Comparison of ENCODE assay signal across 13 mouse cellular contexts in the genomic region with DNA sequence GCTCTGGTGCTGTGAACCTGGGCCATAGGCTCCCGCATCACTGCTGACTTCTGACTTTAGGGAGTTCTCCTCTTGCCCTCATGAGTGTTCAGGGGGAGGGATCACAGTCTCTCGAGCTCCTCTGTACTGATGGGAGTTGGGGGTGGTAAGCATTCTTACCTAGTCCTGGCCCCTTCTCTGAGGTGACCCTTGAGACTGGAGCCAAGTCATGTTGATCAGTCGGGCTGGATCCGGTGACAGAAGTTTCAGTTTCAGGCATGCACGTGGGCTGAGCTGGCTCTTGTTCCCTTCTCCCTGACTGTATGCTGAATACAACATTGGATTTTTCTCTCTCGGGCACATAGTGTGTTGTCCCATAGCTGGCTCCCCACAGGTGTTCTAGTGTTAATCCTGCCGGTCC. TPM values are rescaled to one million over a fixed set of nuclear protein-coding genes. Genes with fewer than 3 reads are reported as not detected.
DNase-seq lines count a peak whose midpoint lies in the region; ATAC-seq lines count a peak whose summit lies in the region.
"Had no signal": no experiment of that assay in that cellular context is flagged by ENCODE, and none has a peak within 500 bp of the region (broad histone marks: within the 10 kb centered on the region; RNA-seq: fewer than 3 reads in every experiment).

No protein-coding gene starts in this region.

- peaks cover 59% of the 10 kb centered on the region for H3K36me3 ChIP-seq in hindbrain, embryonic 10.5 days
- H3K36me3 ChIP-seq in hindbrain, embryonic 11.5 days (ENCODE audit: control insufficient read depth, insufficient read depth, low read length), result peaks cover 8% of the 10 kb centered on the region
- peaks cover 22% of the 10 kb centered on the region for H3K36me3 ChIP-seq in midbrain, embryonic 11.5 days (ENCODE audit: control insufficient read depth, insufficient read depth, low read length)
- H3K36me3 ChIP-seq in midbrain, embryonic 14.5 days (ENCODE audit: control insufficient read depth, insufficient read depth, low read length), result peaks cover 47% of the 10 kb centered on the region
- peaks cover 9% of the 10 kb centered on the region; the same call in 1 of the 2 replicates for H3K36me3 ChIP-seq in intestine, embryonic 16.5 days (ENCODE audit: control insufficient read depth, insufficient read depth, low read length)
- peaks cover 45% of the 10 kb centered on the region for H3K36me3 ChIP-seq in neural tube, embryonic 15.5 days

- peak overlapping the region; percentile 95 for H3K4me3 ChIP-seq in hindbrain, embryonic 10.5 days
- H3K4me3 ChIP-seq in hindbrain, embryonic 11.5 days (ENCODE audit: low read depth, low read length), result no peak overlapping the region
- H3K4me3 ChIP-seq in midbrain, embryonic 11.5 days (ENCODE audit: low read depth, low read length), result no peak overlapping the region
- no peak overlapping the region for H3K4me3 ChIP-seq in midbrain, embryonic 14.5 days (replicated peaks; ENCODE audit: low read depth, low read length)
- H3K4me3 ChIP-seq in intestine, embryonic 16.5 days (ENCODE audit: low read length), result no peak overlapping the region
- H3K4me3 ChIP-seq in neural tube, embryonic 15.5 days (replicated peaks), result no peak overlapping the region

- no peak overlapping the region for H3K27ac ChIP-seq in hindbrain, embryonic 10.5 days
- H3K27ac ChIP-seq in hindbrain, embryonic 11.5 days (ENCODE audit: low read depth, low read length), result no peak overlapping the region
- H3K27ac ChIP-seq in midbrain, embryonic 11.5 days (ENCODE audit: low read depth, low read length), result no peak overlapping the region
- no peak overlapping the region for H3K27ac ChIP-seq in midbrain, embryonic 14.5 days (replicated peaks; ENCODE audit: low read depth, low read length)
- no peak overlapping the region for H3K27ac ChIP-seq in intestine, embryonic 16.5 days (ENCODE audit: low read length)
- H3K27ac ChIP-seq in neural tube, embryonic 15.5 days (replicated peaks), result no peak overlapping the region
- H3K27ac ChIP-seq: heart, embryonic 15.5 days had no signal

- H3K9ac ChIP-seq in hindbrain, embryonic 11.5 days (ENCODE audit: low read depth, low read length), result no peak overlapping the region
- H3K9ac ChIP-seq in midbrain, embryonic 11.5 days (ENCODE audit: low read length), result no peak overlapping the region
- no peak overlapping the region for H3K9ac ChIP-seq in midbrain, embryonic 14.5 days (replicated peaks; ENCODE audit: low read length)
- peak overlapping the region; percentile 19; the same call in 1 of the 2 replicates for H3K9ac ChIP-seq in intestine, embryonic 16.5 days (ENCODE audit: low read depth, low read length)
- peak overlapping the region; percentile 88; the same call in 1 of the 2 replicates for H3K9ac ChIP-seq in neural tube, embryonic 15.5 days (replicated peaks)
- H3K9ac ChIP-seq: heart, embryonic 15.5 days had no signal

- H3K4me2 ChIP-seq in hindbrain, embryonic 11.5 days (replicated peaks; ENCODE audit: low read depth, low read length), result no peak overlapping the region
- no peak overlapping the region for H3K4me2 ChIP-seq in midbrain, embryonic 11.5 days
- no peak overlapping the region for H3K4me2 ChIP-seq in midbrain, embryonic 14.5 days (ENCODE audit: low read length)
- H3K4me2 ChIP-seq in intestine, embryonic 16.5 days (ENCODE audit: low read depth, low read length), result 0 out of 2 replicates have a peak overlapping the region, but pooled peaks have one; percentile 6
- peak overlapping the region; percentile 90 for H3K4me2 ChIP-seq in neural tube, embryonic 15.5 days

- WGBS in hindbrain, embryonic 10.5 days, result 88% methylated on average over 7 of the region's 7 CpGs
- 87% methylated on average over 7 of the region's 7 CpGs for WGBS in hindbrain, embryonic 11.5 days
- 87% methylated on average over 7 of the region's 7 CpGs for WGBS in midbrain, embryonic 11.5 days
- 86% methylated on average over 7 of the region's 7 CpGs for WGBS in midbrain, embryonic 14.5 days
- WGBS in intestine, embryonic 16.5 days, result 83% methylated on average over 7 of the region's 7 CpGs
- 94% methylated on average over 7 of the region's 7 CpGs for WGBS in neural tube, embryonic 15.5 days

- no peak for ATAC-seq in hindbrain, embryonic 11.5 days (ENCODE audit: low FRiP score)
- no peak for ATAC-seq in midbrain, embryonic 11.5 days (ENCODE audit: low FRiP score)
- no peak for ATAC-seq in midbrain, embryonic 14.5 days (ENCODE audit: low FRiP score, low TSS enrichment)
- no peak for ATAC-seq in intestine, embryonic 16.5 days
- ATAC-seq in neural tube, embryonic 15.5 days (ENCODE audit: low FRiP score), result no peak
- ATAC-seq: forebrain, embryonic 14.5 days had no signal

- no peak for DNase-seq in hindbrain, embryonic 10.5 days (ENCODE audit: low spot score)
- DNase-seq in hindbrain, embryonic 11.5 days (ENCODE audit: low spot score), result no peak
- DNase-seq in midbrain, embryonic 11.5 days (ENCODE audit: low spot score, missing footprints), result peak; percentile 33
- no peak for DNase-seq in midbrain, embryonic 14.5 days
- DNase-seq in adrenal gland, postnatal 4 days (ENCODE audit: low spot score in 2 of 2), result no peak
- DNase-seq: kidney, postnatal 14 days; lung, adult 2 months; lung, postnatal 36 days; thymus, postnatal 4 days had no signal

- no peaks in the 10 kb centered on the region for H3K27me3 ChIP-seq in hindbrain, embryonic 10.5 days (ENCODE audit: insufficient read depth, poor library complexity, severe bottlenecking)
- H3K27me3 ChIP-seq in hindbrain, embryonic 11.5 days (ENCODE audit: control insufficient read depth, insufficient read depth, low read length), result no peaks in the 10 kb centered on the region
- no peaks in the 10 kb centered on the region for H3K27me3 ChIP-seq in midbrain, embryonic 11.5 days (ENCODE audit: control insufficient read depth, insufficient read depth, low read length)
- no peaks in the 10 kb centered on the region for H3K27me3 ChIP-seq in midbrain, embryonic 14.5 days (ENCODE audit: control insufficient read depth, insufficient read depth, low read length)
- no peaks in the 10 kb centered on the region for H3K27me3 ChIP-seq in intestine, embryonic 16.5 days (replicated peaks; ENCODE audit: control insufficient read depth, insufficient read depth, low read length)
- H3K27me3 ChIP-seq in neural tube, embryonic 15.5 days (replicated peaks), result no peaks in the 10 kb centered on the region
- H3K27me3 ChIP-seq: heart, embryonic 15.5 days had no signal

- H3K9me3 ChIP-seq in hindbrain, embryonic 10.5 days, result no peaks in the 10 kb centered on the region
- no peaks in the 10 kb centered on the region for H3K9me3 ChIP-seq in hindbrain, embryonic 11.5 days (ENCODE audit: control insufficient read depth, low read length)
- H3K9me3 ChIP-seq in midbrain, embryonic 11.5 days (ENCODE audit: control insufficient read depth, low read length), result no peaks in the 10 kb centered on the region
- no peaks in the 10 kb centered on the region for H3K9me3 ChIP-seq in midbrain, embryonic 14.5 days (ENCODE audit: control insufficient read depth, low read length)
- H3K9me3 ChIP-seq in intestine, embryonic 16.5 days (ENCODE audit: control insufficient read depth, low read length), result no peaks in the 10 kb centered on the region
- H3K9me3 ChIP-seq in neural tube, embryonic 15.5 days (replicated peaks), result no peaks in the 10 kb centered on the region
- H3K9me3 ChIP-seq: heart, embryonic 15.5 days had no signal

- peaks cover 28% of the 10 kb centered on the region for H3K4me1 ChIP-seq in hindbrain, embryonic 10.5 days (replicated peaks)
- H3K4me1 ChIP-seq in hindbrain, embryonic 11.5 days (replicated peaks; ENCODE audit: control insufficient read depth, insufficient read depth, low read length), result peaks cover 5% of the 10 kb centered on the region
- peaks cover 11% of the 10 kb centered on the region; the same call in 1 of the 2 replicates for H3K4me1 ChIP-seq in midbrain, embryonic 11.5 days (ENCODE audit: control insufficient read depth, insufficient read depth, low read length)
- H3K4me1 ChIP-seq in midbrain, embryonic 14.5 days (ENCODE audit: control insufficient read depth, insufficient read depth, low read length), result peaks cover 17% of the 10 kb centered on the region
- H3K4me1 ChIP-seq in intestine, embryonic 16.5 days (ENCODE audit: control insufficient read depth, insufficient read depth, low read length), result peaks cover 19% of the 10 kb centered on the region
- H3K4me1 ChIP-seq in neural tube, embryonic 15.5 days, result peaks cover 30% of the 10 kb centered on the region

RNA-seq across cellular contexts. Expression of a gene that starts 2.0 kb away (rescaled TPM):
- polyA plus RNA-seq in hindbrain, embryonic 10.5 days (2016; fragmentation: Nextera tagmentation; extraction: Ambion mirVana), result 88.5 and 106 TPM in 2 replicates
- polyA plus RNA-seq in hindbrain, embryonic 11.5 days (2014; fragmentation: Nextera tagmentation; extraction: Ambion mirVana), result 85.3 and 89.5 TPM in 2 replicates
- 72.5 and 81.7 TPM in 2 replicates for polyA plus RNA-seq in midbrain, embryonic 11.5 days (2014; fragmentation: Nextera tagmentation; extraction: Ambion mirVana)
- 49.6 and 53.8 TPM in 2 replicates for polyA plus RNA-seq in midbrain, embryonic 14.5 days (2014; fragmentation: Nextera tagmentation; extraction: Ambion mirVana)
- 123 and 137 TPM in 2 replicates for polyA plus RNA-seq in intestine, embryonic 16.5 days (2015; fragmentation: Nextera tagmentation; extraction: Ambion mirVana)
- polyA plus RNA-seq in neural tube, embryonic 15.5 days (2015; fragmentation: Nextera tagmentation; extraction: Ambion mirVana), result 63.8 and 71.3 TPM in 2 replicates
- 10 to 100 TPM; 28.0 to 36.1 TPM for total RNA-seq in adrenal gland, postnatal 4 days (2021)

RNA-seq across cellular contexts. Expression of a gene that starts 2.3 kb away (rescaled TPM):
- 11.7 and 12.2 TPM in 2 replicates for polyA plus RNA-seq in hindbrain, embryonic 10.5 days (2016; fragmentation: Nextera tagmentation; extraction: Ambion mirVana)
- 10.6 and 11.5 TPM in 2 replicates for polyA plus RNA-seq in hindbrain, embryonic 11.5 days (2014; fragmentation: Nextera tagmentation; extraction: Ambion mirVana)
- 10.8 and 11.0 TPM in 2 replicates for polyA plus RNA-seq in midbrain, embryonic 11.5 days (2014; fragmentation: Nextera tagmentation; extraction: Ambion mirVana)
- polyA plus RNA-seq in midbrain, embryonic 14.5 days (2014; fragmentation: Nextera tagmentation; extraction: Ambion mirVana), result 7.1 and 8.1 TPM in 2 replicates
- polyA plus RNA-seq in intestine, embryonic 16.5 days (2015; fragmentation: Nextera tagmentation; extraction: Ambion mirVana), result 16.7 and 16.9 TPM in 2 replicates
- 8.3 and 9.4 TPM in 2 replicates for polyA plus RNA-seq in neural tube, embryonic 15.5 days (2015; fragmentation: Nextera tagmentation; extraction: Ambion mirVana)
- total RNA-seq in adrenal gland, postnatal 4 days (2021), result 10 to 100 TPM; 15.8 to 16.6 TPM

RNA-seq across cellular contexts. Expression of a gene that starts 40.6 kb away (rescaled TPM):
- polyA plus RNA-seq in hindbrain, embryonic 10.5 days (2016; fragmentation: Nextera tagmentation; extraction: Ambion mirVana), result 41.3 and 48.3 TPM in 2 replicates
- polyA plus RNA-seq in hindbrain, embryonic 11.5 days (2014; fragmentation: Nextera tagmentation; extraction: Ambion mirVana), result 31.6 and 35.6 TPM in 2 replicates
- polyA plus RNA-seq in midbrain, embryonic 11.5 days (2014; fragmentation: Nextera tagmentation; extraction: Ambion mirVana), result 30.1 and 30.5 TPM in 2 replicates
- polyA plus RNA-seq in midbrain, embryonic 14.5 days (2014; fragmentation: Nextera tagmentation; extraction: Ambion mirVana), result 49.1 and 53.2 TPM in 2 replicates
- 45.7 and 46.3 TPM in 2 replicates for polyA plus RNA-seq in intestine, embryonic 16.5 days (2015; fragmentation: Nextera tagmentation; extraction: Ambion mirVana)
- polyA plus RNA-seq in neural tube, embryonic 15.5 days (2015; fragmentation: Nextera tagmentation; extraction: Ambion mirVana), result 66.8 and 78.7 TPM in 2 replicates
- total RNA-seq in adrenal gland, postnatal 4 days (2021), result 10 to 100 TPM; 45.9 to 48.8 TPM

Comparison
In these comparisons a context has a peak if more than half of its experiments do, and no peak if none do; other contexts are left out.
1. H3K4me2 ChIP-seq: peak in intestine, embryonic 16.5 days (single experiment) and neural tube, embryonic 15.5 days (single experiment); none in hindbrain, embryonic 11.5 days (single experiment), midbrain, embryonic 11.5 days (single experiment) and midbrain, embryonic 14.5 days (single experiment).
2. H3K9ac ChIP-seq: peak in intestine, embryonic 16.5 days (single experiment) and neural tube, embryonic 15.5 days (single experiment); none in hindbrain, embryonic 11.5 days (single experiment), midbrain, embryonic 11.5 days (single experiment) and midbrain, embryonic 14.5 days (single experiment).